Comparison of ENCODE assay signal across 8 mouse cellular contexts in genomic region chr12:85974030-85974429, GRCm38 (mm10).
DNase-seq lines count a peak whose midpoint lies in the region; ATAC-seq and TF ChIP-seq lines count a peak whose summit lies in the region.

No protein-coding gene starts in this region.

- no peak for ATAC-seq in intestine, embryonic 14.5 days (replicated peaks; ENCODE audit: low FRiP score, low TSS enrichment, low read depth)
- ATAC-seq in intestine, postnatal 0 days = no peak
- no peak for ATAC-seq in heart, embryonic 16.5 days (replicated peaks; ENCODE audit: extremely low read depth, insufficient read depth, low FRiP score)
- no peak for ATAC-seq in stomach, embryonic 15.5 days (ENCODE audit: insufficient read depth, low FRiP score, low read depth)

- no peak for TF ChIP-seq POLR2A in spleen, adult 2 months (IDR thresholded peaks at IDR 0.05; ENCODE audit: low read depth, low read length)

- peak overlapping the region; percentile 60; the same call in 1 of the 2 replicates for H3K27ac ChIP-seq in intestine, embryonic 14.5 days (ENCODE audit: low read depth)
- H3K27ac ChIP-seq in intestine, postnatal 0 days (ENCODE audit: low read depth, low read length) = no peak overlapping the region
- peak overlapping the region; percentile 74 for H3K27ac ChIP-seq in spleen, adult 2 months (ENCODE audit: insufficient read depth, low read length)
- H3K27ac ChIP-seq in heart, embryonic 16.5 days (ENCODE audit: low read length) = peak overlapping the region; percentile 28
- peak overlapping the region; percentile 55 for H3K27ac ChIP-seq in stomach, embryonic 15.5 days

- no peaks in the 10 kb centered on the region for H3K9me3 ChIP-seq in intestine, embryonic 14.5 days (ENCODE audit: control insufficient read depth, low read length)
- H3K9me3 ChIP-seq in intestine, postnatal 0 days (ENCODE audit: control insufficient read depth) = no peaks in the 10 kb centered on the region
- H3K9me3 ChIP-seq in heart, embryonic 16.5 days (replicated peaks; ENCODE audit: control insufficient read depth, low read length) = no peaks in the 10 kb centered on the region
- H3K9me3 ChIP-seq in stomach, embryonic 15.5 days = no peaks in the 10 kb centered on the region

- intact Hi-C loops in left cerebral cortex, postnatal 14 days (cut with DNase I) = no loop called here

- DNase-seq in intestine, embryonic 14.5 days (ENCODE audit: low spot score) = no peak
- no peak for DNase-seq in spleen, adult 2 months (ENCODE audit: low read depth in 1 of 2, low spot score in 2 of 2)
- DNase-seq in spleen, adult 18-20 months = no peak
- DNase-seq in left cerebral cortex, postnatal 14 days (ENCODE audit: low spot score in 2 of 2) = no peak
- no peak for DNase-seq in layer of hippocampus, adult 11-12 months (ENCODE audit: low spot score)

- no peaks in the 10 kb centered on the region for H3K27me3 ChIP-seq in intestine, embryonic 14.5 days (replicated peaks; ENCODE audit: control insufficient read depth, insufficient read depth, low read length)
- H3K27me3 ChIP-seq in intestine, postnatal 0 days (replicated peaks; ENCODE audit: control insufficient read depth, insufficient read depth, low read length) = no peaks in the 10 kb centered on the region
- H3K27me3 ChIP-seq in spleen, adult 2 months (ENCODE audit: control insufficient read depth, insufficient read depth, low read length) = no peaks in the 10 kb centered on the region
- no peaks in the 10 kb centered on the region for H3K27me3 ChIP-seq in heart, embryonic 16.5 days (ENCODE audit: control insufficient read depth, insufficient read depth, low read length)
- no peaks in the 10 kb centered on the region for H3K27me3 ChIP-seq in stomach, embryonic 15.5 days (replicated peaks)

- H3K4me2 ChIP-seq in intestine, embryonic 14.5 days (ENCODE audit: low read length) = no peak overlapping the region
- no peak overlapping the region for H3K4me2 ChIP-seq in intestine, postnatal 0 days (replicated peaks; ENCODE audit: low read depth)
- H3K4me2 ChIP-seq in heart, embryonic 16.5 days (ENCODE audit: low read depth, low read length) = no peak overlapping the region
- H3K4me2 ChIP-seq in stomach, embryonic 15.5 days = no peak overlapping the region

- H3K9ac ChIP-seq in intestine, embryonic 14.5 days (ENCODE audit: low read length) = no peak overlapping the region
- H3K9ac ChIP-seq in intestine, postnatal 0 days (ENCODE audit: low read depth, low read length) = no peak overlapping the region
- H3K9ac ChIP-seq in heart, embryonic 16.5 days (ENCODE audit: low read length) = no peak overlapping the region
- no peak overlapping the region for H3K9ac ChIP-seq in stomach, embryonic 15.5 days

- no peaks in the 10 kb centered on the region for H3K36me3 ChIP-seq in intestine, embryonic 14.5 days (ENCODE audit: control insufficient read depth, insufficient read depth, low read length)
- no peaks in the 10 kb centered on the region for H3K36me3 ChIP-seq in intestine, postnatal 0 days (ENCODE audit: control insufficient read depth, insufficient read depth)
- H3K36me3 ChIP-seq in spleen, adult 2 months (ENCODE audit: control insufficient read depth, insufficient read depth, low read length) = no peaks in the 10 kb centered on the region
- H3K36me3 ChIP-seq in heart, embryonic 16.5 days (ENCODE audit: control insufficient read depth, insufficient read depth) = no peaks in the 10 kb centered on the region
- H3K36me3 ChIP-seq in stomach, embryonic 15.5 days = no peaks in the 10 kb centered on the region

- no peak for TF ChIP-seq CTCF in intestine, postnatal 0 days (IDR thresholded peaks at IDR 0.05; ENCODE audit: low read depth)
- no peak for TF ChIP-seq CTCF in spleen, adult 2 months (IDR thresholded peaks at IDR 0.05; ENCODE audit: extremely low read depth, insufficient read depth, insufficient read length, insufficient replicate concordance)

- 48% methylated on average over 4 of the region's 4 CpGs for WGBS in intestine, embryonic 14.5 days
- 57% methylated on average over 4 of the region's 4 CpGs for WGBS in intestine, postnatal 0 days
- WGBS in spleen, adult 2 months = 65% methylated on average over 4 of the region's 4 CpGs
- 52% methylated on average over 4 of the region's 4 CpGs for WGBS in heart, embryonic 16.5 days
- WGBS in stomach, embryonic 15.5 days = 49% methylated on average over 4 of the region's 4 CpGs

- H3K4me3 ChIP-seq in intestine, embryonic 14.5 days (ENCODE audit: low read depth, low read length) = no peak overlapping the region
- no peak overlapping the region for H3K4me3 ChIP-seq in intestine, postnatal 0 days (ENCODE audit: low read depth, low read length)
- no peak overlapping the region for H3K4me3 ChIP-seq in spleen, adult 2 months (ENCODE audit: extremely low read depth, insufficient read depth, insufficient read length)
- H3K4me3 ChIP-seq in heart, embryonic 16.5 days (ENCODE audit: low read length) = no peak overlapping the region
- H3K4me3 ChIP-seq in stomach, embryonic 15.5 days (replicated peaks) = no peak overlapping the region

- H3K4me1 ChIP-seq in intestine, embryonic 14.5 days (replicated peaks; ENCODE audit: control insufficient read depth, insufficient read depth, low read length) = peaks cover 10% of the 10 kb centered on the region; the same call in 1 of the 2 replicates
- no peaks in the 10 kb centered on the region for H3K4me1 ChIP-seq in intestine, postnatal 0 days (replicated peaks; ENCODE audit: control insufficient read depth, insufficient read depth, low read length)
- peaks cover 46% of the 10 kb centered on the region for H3K4me1 ChIP-seq in spleen, adult 2 months (ENCODE audit: control insufficient read depth, insufficient read depth, insufficient read length)
- H3K4me1 ChIP-seq in heart, embryonic 16.5 days (ENCODE audit: control insufficient read depth, insufficient read depth, low read length) = peaks cover 21% of the 10 kb centered on the region
- H3K4me1 ChIP-seq in stomach, embryonic 15.5 days = peaks cover 12% of the 10 kb centered on the region
